Mouse (Mus musculus) olfactory bulb, adult 2 months (tissue): Measurements from ENCODE around the gene Gm4756.

Experiments used
- CTCF ChIP-seq: fragments of 200-500 bp; IDR thresholded peaks from 2 replicates; pipeline ENCODE4 v1.5.1; 2012; ENCODE audit warnings: low read depth, mild to moderate bottlenecking, low read length, moderate library complexity; ENCODE audit not compliant: insufficient read depth
- POLR2A ChIP-seq: fragments of 200-500 bp; IDR thresholded peaks from 2 replicates; pipeline ENCODE4 v1.6.1; 2012; ENCODE audit warnings: mild to moderate bottlenecking, low read depth, low read length, moderate library complexity; ENCODE audit not compliant: insufficient read depth

GRCm38 (mm10) chr12:72564281-72564795 is 85.1 kb downstream of the Gm4756 start:
- TF ChIP-seq CTCF (no peak), POLR2A (no peak)
